In genomic region chr1:112439109-112439508, GRCm38 (mm10) we compare ENCODE assay signal across 24 mouse cellular contexts.
A peak's percentile ranks its signal among the peaks of the same experiment; 100 is the strongest.
DNase-seq lines count a peak whose midpoint lies in the region; ATAC-seq and TF ChIP-seq lines count a peak whose summit lies in the region.
"Had no signal": no experiment of that assay in that cellular context is flagged by ENCODE, and none has a peak within 500 bp of the region (broad histone marks: within the 10 kb centered on the region; RNA-seq: fewer than 3 reads in every experiment).

No protein-coding gene starts in this region.

- no peaks in the 10 kb centered on the region for H3K4me1 ChIP-seq in hindbrain, embryonic 16.5 days (ENCODE audit: control insufficient read depth, insufficient read depth, low read depth, low read length)
- no peaks in the 10 kb centered on the region for H3K4me1 ChIP-seq in hindbrain, embryonic 12.5 days
- no peaks in the 10 kb centered on the region for H3K4me1 ChIP-seq in forebrain, embryonic 16.5 days (replicated peaks; ENCODE audit: control insufficient read depth, insufficient read depth, low read length)
- H3K4me1 ChIP-seq: heart, embryonic 13.5 days; limb, embryonic 15.5 days; midbrain, embryonic 12.5 days; neural tube, embryonic 12.5 days had no signal

- TF ChIP-seq POLR2A in brain, embryonic 14.5 days (IDR thresholded peaks at IDR 0.05; ENCODE audit: borderline replicate concordance, extremely low read depth, insufficient read depth, insufficient read length, poor library complexity, severe bottlenecking): no peak

- no peak for TF ChIP-seq CTCF in brain, embryonic 14.5 days (IDR thresholded peaks at IDR 0.05; ENCODE audit: borderline replicate concordance, extremely low read depth, insufficient read depth, insufficient read length)

- H3K4me3 ChIP-seq in hindbrain, embryonic 16.5 days (ENCODE audit: low read length): no peak overlapping the region
- H3K4me3 ChIP-seq in hindbrain, embryonic 12.5 days: no peak overlapping the region
- H3K4me3 ChIP-seq in forebrain, embryonic 16.5 days (replicated peaks; ENCODE audit: low read length): no peak overlapping the region
- H3K4me3 ChIP-seq: heart, adult 2 months; heart, embryonic 13.5 days; limb, embryonic 15.5 days; midbrain, embryonic 12.5 days; neural tube, embryonic 12.5 days had no signal

- H3K27ac ChIP-seq in hindbrain, embryonic 16.5 days (ENCODE audit: low read depth, low read length): no peak overlapping the region
- no peak overlapping the region for H3K27ac ChIP-seq in hindbrain, embryonic 12.5 days
- H3K27ac ChIP-seq in forebrain, embryonic 16.5 days (ENCODE audit: low read length): no peak overlapping the region
- H3K27ac ChIP-seq: heart, adult 2 months; heart, embryonic 13.5 days; kidney, postnatal 0 days; limb, embryonic 15.5 days; liver, embryonic 14.5 days; midbrain, embryonic 12.5 days; neural tube, embryonic 12.5 days had no signal

- H3K9me3 ChIP-seq in hindbrain, embryonic 16.5 days (ENCODE audit: control insufficient read depth, low read length): no peaks in the 10 kb centered on the region
- no peaks in the 10 kb centered on the region for H3K9me3 ChIP-seq in hindbrain, embryonic 12.5 days (replicated peaks)
- H3K9me3 ChIP-seq in forebrain, embryonic 16.5 days (ENCODE audit: control insufficient read depth, low read length): no peaks in the 10 kb centered on the region
- H3K9me3 ChIP-seq: G1E; heart, embryonic 13.5 days; limb, embryonic 15.5 days; midbrain, embryonic 12.5 days; neural tube, embryonic 12.5 days had no signal

- no peaks in the 10 kb centered on the region for H3K36me3 ChIP-seq in hindbrain, embryonic 16.5 days (ENCODE audit: control insufficient read depth, insufficient read depth, low read length)
- no peaks in the 10 kb centered on the region for H3K36me3 ChIP-seq in hindbrain, embryonic 12.5 days
- H3K36me3 ChIP-seq in forebrain, embryonic 16.5 days (ENCODE audit: control insufficient read depth, insufficient read depth): no peaks in the 10 kb centered on the region
- H3K36me3 ChIP-seq: G1E; heart, embryonic 13.5 days; limb, embryonic 15.5 days; midbrain, embryonic 12.5 days; neural tube, embryonic 12.5 days had no signal

- H3K4me2 ChIP-seq in hindbrain, embryonic 16.5 days (ENCODE audit: low read length): no peak overlapping the region
- H3K4me2 ChIP-seq in hindbrain, embryonic 12.5 days (replicated peaks): no peak overlapping the region
- no peak overlapping the region for H3K4me2 ChIP-seq in forebrain, embryonic 16.5 days (ENCODE audit: low read length)
- H3K4me2 ChIP-seq: heart, embryonic 13.5 days; limb, embryonic 15.5 days; lung, embryonic 14.5 days; midbrain, embryonic 12.5 days; neural tube, embryonic 12.5 days had no signal

- no peak overlapping the region for H3K9ac ChIP-seq in hindbrain, embryonic 16.5 days (ENCODE audit: low read depth, low read length)
- H3K9ac ChIP-seq in hindbrain, embryonic 12.5 days: no peak overlapping the region
- no peak overlapping the region for H3K9ac ChIP-seq in forebrain, embryonic 16.5 days (replicated peaks; ENCODE audit: low read depth, low read length)
- H3K9ac ChIP-seq: heart, embryonic 13.5 days; limb, embryonic 15.5 days; liver, embryonic 14.5 days; lung, embryonic 14.5 days; midbrain, embryonic 12.5 days; neural tube, embryonic 12.5 days had no signal

- DNase-seq in cerebellum, adult 9-10 months: peak; percentile 11
- DNase-seq in cerebellum, adult 8-10 months: no peak
- DNase-seq in brain, embryonic 14.5 days (ENCODE audit: low read depth): peak; percentile 73
- DNase-seq in spleen, postnatal 10 days (ENCODE audit: low spot score in 2 of 2): no peak
- DNase-seq: adrenal gland, adult 2 months; gastrocnemius, postnatal 36 days; heart, adult 2 months; heart, postnatal 14 days; kidney, adult 2 months; layer of hippocampus, adult 9-11 months; lung, embryonic 14.5 days; right cerebral cortex, postnatal 14 days had no signal

- peak; percentile 67 for ATAC-seq in hindbrain, embryonic 16.5 days
- no peak for ATAC-seq in hindbrain, embryonic 12.5 days (ENCODE audit: low FRiP score)
- ATAC-seq in forebrain, embryonic 16.5 days: peak; percentile 81
- ATAC-seq: inflammation-experienced regulatory T-cells, adult 6 months had no signal

- H3K27me3 ChIP-seq in hindbrain, embryonic 16.5 days (replicated peaks; ENCODE audit: control insufficient read depth, insufficient read depth, low read length): no peaks in the 10 kb centered on the region
- H3K27me3 ChIP-seq in hindbrain, embryonic 12.5 days: no peaks in the 10 kb centered on the region
- H3K27me3 ChIP-seq in forebrain, embryonic 16.5 days (replicated peaks; ENCODE audit: control insufficient read depth, insufficient read depth, low read length): no peaks in the 10 kb centered on the region
- H3K27me3 ChIP-seq: CH12.LX; heart, embryonic 13.5 days; limb, embryonic 15.5 days; midbrain, embryonic 12.5 days; neural tube, embryonic 12.5 days had no signal

- 65% methylated on average over 2 of the region's 2 CpGs for WGBS in hindbrain, embryonic 16.5 days
- 76% methylated on average over 2 of the region's 2 CpGs for WGBS in hindbrain, embryonic 12.5 days
- 30% methylated on average over 2 of the region's 2 CpGs for WGBS in forebrain, embryonic 16.5 days

Comparison
In these comparisons a context has a peak if more than half of its experiments do, and no peak if none do; other contexts are left out.
1. DNase-seq: peak in cerebellum, adult 9-10 months (single experiment) and brain, embryonic 14.5 days (single experiment); none in cerebellum, adult 8-10 months (single experiment) and spleen, postnatal 10 days (0 of 2).